Mouse (Mus musculus): ENCODE data around the gene Gm5799.
"Not testable (repeated sequence)": the region's sequence is repeated elsewhere in the genome, so short reads cannot be mapped to it uniquely, and the experiment has no call there.

The Gm5799 gene

GRCm38 (mm10) chr14:43543276-43543675 is at the start of gene Gm5799:
Gene Gm5799, plus strand, starts transcription at chr14:43543576.
- DNase-seq (ENCODE audit: low spot score in 2 of 2) = not testable (repeated sequence)

- not testable (repeated sequence) for DNase-seq (ENCODE audit: low spot score in 2 of 2)
These were observed 12.0 kb upstream of the Gm5799 start for GRCm38 (mm10) chr14:43531052-43532010.

DNA sequence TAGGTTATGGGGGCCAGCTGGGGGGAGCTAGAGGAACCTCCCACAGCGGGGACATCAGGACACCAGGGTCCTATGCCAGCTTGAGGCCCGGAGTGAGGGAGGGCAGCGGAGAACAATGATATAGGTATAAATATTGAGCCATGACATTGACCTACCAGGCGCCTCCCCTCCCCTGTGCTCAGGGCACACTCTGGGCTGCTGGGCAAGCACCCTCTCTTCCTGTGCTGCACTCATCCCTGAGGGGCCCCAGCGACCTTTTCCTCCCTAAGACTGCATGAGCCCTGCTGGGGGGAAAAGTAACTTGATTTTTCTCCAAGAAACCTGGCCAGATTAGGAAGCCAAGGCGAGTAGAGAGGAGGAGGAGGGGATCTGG is 11.4 kb upstream of the Gm5799 start:
- not testable (repeated sequence) for DNase-seq (ENCODE audit: low spot score in 2 of 2)

DNA sequence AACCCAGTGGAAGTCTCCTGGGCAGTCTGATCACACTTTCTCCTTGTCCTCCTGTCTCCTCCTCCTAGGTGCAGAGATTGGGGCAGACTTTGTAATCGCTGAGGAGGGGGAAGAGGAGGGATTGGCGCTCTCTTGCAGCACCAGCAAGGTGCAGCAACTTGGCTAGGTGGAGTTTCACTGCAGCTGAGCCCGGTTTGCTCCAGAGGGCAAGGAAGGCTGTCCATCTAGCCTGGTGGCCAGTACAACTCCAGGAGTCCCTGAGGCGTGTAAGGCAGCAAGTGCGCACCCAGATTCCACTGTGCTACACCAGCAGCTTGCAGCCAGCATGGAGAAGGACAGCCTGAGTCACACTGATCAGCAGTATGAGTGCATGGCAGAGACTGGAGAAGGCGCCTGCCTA is 11.0 kb upstream of the Gm5799 start:
- DNase-seq (ENCODE audit: low spot score in 2 of 2) = not testable (repeated sequence)

DNA sequence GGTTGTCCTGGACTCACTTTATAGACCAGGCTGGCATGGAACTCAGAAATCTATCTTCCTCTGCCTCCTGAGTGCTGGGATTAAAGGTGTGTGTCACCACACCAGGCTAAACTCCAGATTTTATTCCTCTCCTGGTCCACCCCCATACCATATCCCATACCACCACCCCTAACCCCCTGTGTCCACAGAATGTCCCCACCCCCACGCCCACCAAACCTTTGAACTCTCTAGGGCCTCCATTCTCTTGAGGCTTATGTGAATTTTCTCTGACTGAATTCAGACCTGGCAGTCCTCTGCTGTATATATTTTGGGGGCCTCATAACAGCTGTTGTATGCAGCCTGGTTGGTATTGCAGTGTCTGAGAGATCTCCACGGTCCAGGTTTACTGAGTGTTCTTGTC is 5.2 kb upstream of the Gm5799 start:
- DNase-seq (ENCODE audit: low spot score in 2 of 2) = not testable (repeated sequence)

GRCm38 (mm10) chr14:43546281-43546680 is 2.9 kb downstream of the Gm5799 start:
- DNase-seq (ENCODE audit: low spot score in 2 of 2) = not testable (repeated sequence)

GRCm38 (mm10) chr14:43552271-43552670 is 8.9 kb downstream of the Gm5799 start:
- not testable (repeated sequence) for DNase-seq (ENCODE audit: low spot score in 2 of 2)

DNA sequence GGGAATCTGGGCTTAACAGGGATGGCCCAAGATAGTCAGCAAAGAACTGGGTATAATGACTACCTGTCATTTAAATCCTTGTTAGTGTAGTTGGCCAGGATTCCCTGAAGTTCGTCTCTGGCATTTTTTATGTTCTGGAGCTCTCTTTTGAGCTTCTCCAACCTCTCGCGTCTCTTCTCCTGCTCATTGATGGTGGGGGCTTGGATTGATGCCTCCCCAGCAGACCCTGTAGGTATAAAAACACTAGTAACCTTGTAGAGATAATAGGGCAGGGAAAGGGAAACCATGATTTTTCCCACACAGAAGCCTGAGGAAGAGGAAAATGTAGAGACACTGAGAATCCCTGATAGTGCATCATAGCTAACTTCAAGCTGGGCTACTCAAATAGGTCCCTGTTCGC is 34.6 kb downstream of the Gm5799 start:
- DNase-seq (ENCODE audit: low spot score in 2 of 2) = not testable (repeated sequence)

- DNase-seq (ENCODE audit: low spot score in 2 of 2) = not testable (repeated sequence)
These were observed 35.7 kb downstream of the Gm5799 start, which contains the start of gene Gm17654 for GRCm38 (mm10) chr14:43579046-43579445. Gene Gm17654, minus strand, starts transcription at chr14:43579146.

All from natural killer cell, adult 2 months (primary cell).